Mouse (Mus musculus): ENCODE measurements around the gene Sun2.

- TF ChIP-seq CTCF (IDR thresholded peaks at IDR 0.05; ENCODE audit: low read depth) (no peak), EP300 (optimal IDR thresholded peaks at IDR 0.05) (no peak)
These were observed 55.2 kb downstream of the Sun2 start for GRCm38 (mm10) chr15:79687175-79687574.
